Mouse (Mus musculus) layer of hippocampus, adult 8-10 months (tissue): ENCODE measurements around the gene Rpl36a. TPM values are rescaled to one million over a fixed set of nuclear protein-coding genes. Genes with fewer than 3 reads are reported as not detected.
"Not testable (repeated sequence)": the region's sequence is repeated elsewhere in the genome, so short reads cannot be mapped to it uniquely, and the experiment has no call there.

Source experiments
- DNase-seq, 2 experiments: peaks; one replicate each; pipeline ENCODE4 v3.0.0; 2022; ENCODE audit warnings: low spot score in 2 of 2
- total RNA-seq, 4 experiments: library from RNA; stranded (reverse); gene quantifications; 2 replicates each; pipeline ENCODE4 v1.2.4; 2022

Gene Rpl36a
- total RNA-seq, result 100 to 1,000 TPM in 3 of 4 experiments, 10 to 100 TPM in 1; 97.1 to 183 (median 148) TPM

GRCm38 (mm10) chrX:134585103-134586002 lies at the start of gene Rpl36a:
Gene Rpl36a (plus strand): TSS chrX:134585654.
- peak; percentile 85 to 89 for DNase-seq

- DNase-seq, result not testable (repeated sequence)
These were observed 45.7 kb upstream of the Rpl36a start for GRCm38 (mm10) chrX:134539795-134540194.

GRCm38 (mm10) chrX:134540414-134541135 lies 44.9 kb upstream of the Rpl36a start:
- DNase-seq, result no peak

GRCm38 (mm10) chrX:134541145-134541954 lies 44.1 kb upstream of the Rpl36a start, which contains the start of gene Timm8a1:
Gene Timm8a1 (minus strand): TSS chrX:134541865.
- peak; percentile 9 to 14 for DNase-seq

GRCm38 (mm10) chrX:134541955-134542308 lies 43.5 kb upstream of the Rpl36a start:
- no peak for DNase-seq

- DNase-seq, result no peak
These were observed 38.1 kb upstream of the Rpl36a start for GRCm38 (mm10) chrX:134547330-134547729.

GRCm38 (mm10) chrX:134550903-134551302 lies 34.6 kb upstream of the Rpl36a start:
- peak in 1 of 2 experiments; percentile 2 for DNase-seq

- DNase-seq, result no peak
These were observed 32.1 kb upstream of the Rpl36a start for GRCm38 (mm10) chrX:134553326-134553725.

- DNase-seq, result no peak
These were observed 31.0 kb upstream of the Rpl36a start for GRCm38 (mm10) chrX:134554425-134554824.

- no peak for DNase-seq
These were observed 21.1 kb upstream of the Rpl36a start for GRCm38 (mm10) chrX:134564326-134564725.

GRCm38 (mm10) chrX:134566536-134567222 lies 18.8 kb upstream of the Rpl36a start:
- DNase-seq, result no peak

- no peak for DNase-seq
These were observed 7.6 kb upstream of the Rpl36a start for GRCm38 (mm10) chrX:134577896-134578295.

GRCm38 (mm10) chrX:134580528-134581305 lies 4.7 kb upstream of the Rpl36a start:
- DNase-seq, result no peak

- no peak for DNase-seq
These were observed 3.2 kb upstream of the Rpl36a start for GRCm38 (mm10) chrX:134582270-134582669.

GRCm38 (mm10) chrX:134582888-134583669 lies 2.4 kb upstream of the Rpl36a start, which contains the start of gene Btk:
Gene Btk (minus strand): TSS chrX:134583570.
- DNase-seq, result no peak

- DNase-seq, result no peak
These were observed 993 bp downstream of the Rpl36a start for GRCm38 (mm10) chrX:134586447-134586846.

- DNase-seq, result no peak
These were observed 2.8 kb downstream of the Rpl36a start for GRCm38 (mm10) chrX:134588261-134588660.

GRCm38 (mm10) chrX:134588997-134589396 lies 3.5 kb downstream of the Rpl36a start:
- no peak for DNase-seq

- DNase-seq, result no peak
These were observed 4.4 kb downstream of the Rpl36a start for GRCm38 (mm10) chrX:134589836-134590235.
